Mouse (Mus musculus): ENCODE data around the gene Sdk1.

DNA sequence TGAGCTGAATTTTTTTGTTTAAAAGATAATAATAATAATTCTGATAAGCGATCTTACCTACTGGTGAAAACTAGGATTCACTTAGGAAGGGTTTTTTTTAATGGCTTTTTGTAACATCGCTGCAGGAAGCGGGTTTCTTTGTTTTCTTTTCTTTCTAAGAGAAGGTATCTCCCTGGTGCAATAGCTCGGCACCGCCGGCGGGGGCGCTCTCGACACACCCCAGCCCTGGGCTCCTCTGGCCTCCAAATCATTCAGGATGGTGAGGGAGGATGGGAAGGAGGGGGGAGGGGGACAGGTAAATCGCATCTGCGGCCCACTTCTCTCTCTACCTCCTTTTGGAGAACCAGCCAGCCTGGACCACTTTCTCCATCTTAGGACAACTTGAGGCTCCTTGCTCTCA lies 971.0 kb downstream of the Sdk1 start:
- TF ChIP-seq EP300 (IDR thresholded peaks at IDR 0.05; ENCODE audit: low read depth in 1 of 2, low read length in 2 of 2) (no peak), E2F4 (IDR thresholded peaks at IDR 0.05; ENCODE audit: borderline replicate concordance, low read depth, low read length) (no peak), ZC3H11A (IDR thresholded peaks at IDR 0.05; ENCODE audit: low read depth, low read length) (no peak), SIN3A (IDR thresholded peaks at IDR 0.05; ENCODE audit: low read length) (no peak), CTCF (IDR thresholded peaks at IDR 0.05 in 2 of 3, conservative IDR thresholded peaks at IDR 0.05 in 1 of 3; ENCODE audit: control insufficient read depth in 1 of 3, insufficient read depth in 1 of 3, low read depth in 2 of 3, low read length in 3 of 3, poor library complexity in 1 of 3, severe bottlenecking in 1 of 3) (no peak), RCOR1 (IDR thresholded peaks at IDR 0.05; ENCODE audit: low read depth, low read length) (no peak)

Data from MEL (cell line).